Mouse (Mus musculus) heart, adult 11 months (tissue): ENCODE data around the gene Slc25a17.

ENCODE experiments used
- DNase-seq: peaks from one replicate; pipeline ENCODE4 v3.0.0; 2022

Slc25a17 gene

DNA sequence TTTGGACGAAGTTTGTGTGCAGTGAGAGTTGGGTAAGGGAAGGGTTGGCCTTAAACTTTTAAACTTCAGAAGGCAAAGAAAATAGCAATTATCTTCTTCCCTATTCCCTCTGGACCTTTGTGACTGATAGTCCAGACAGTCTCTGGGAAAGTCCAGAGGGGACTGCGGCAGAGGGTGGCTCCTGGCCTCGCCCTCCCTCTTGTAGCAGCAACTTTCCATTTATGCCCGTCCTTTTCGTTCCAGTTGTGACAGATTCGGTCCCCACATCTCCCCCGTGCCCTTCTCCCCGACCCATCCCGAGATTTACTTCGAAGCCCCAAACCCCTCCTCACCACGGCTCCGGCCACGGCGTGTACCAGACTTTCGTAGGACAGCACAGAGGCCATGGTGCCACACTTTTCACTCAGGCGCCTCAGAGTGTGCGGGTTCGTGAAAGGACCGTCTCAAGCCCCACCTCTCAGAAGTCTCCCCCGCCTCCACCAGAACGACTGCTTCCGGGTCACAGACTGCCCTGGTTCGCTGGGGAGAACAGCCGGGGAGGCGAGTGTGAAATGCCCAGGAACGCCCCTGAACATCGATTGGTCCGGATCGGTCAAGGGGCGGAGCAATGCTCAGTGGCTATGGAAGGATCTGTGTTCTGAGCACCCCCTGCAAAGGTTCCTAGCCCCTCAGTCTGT, at the start of gene Slc25a17:
TSS of gene Slc25a17 (minus strand) at position 468 of the 677 bp plus-strand sequence.
- peak; percentile 100 for DNase-seq

DNA sequence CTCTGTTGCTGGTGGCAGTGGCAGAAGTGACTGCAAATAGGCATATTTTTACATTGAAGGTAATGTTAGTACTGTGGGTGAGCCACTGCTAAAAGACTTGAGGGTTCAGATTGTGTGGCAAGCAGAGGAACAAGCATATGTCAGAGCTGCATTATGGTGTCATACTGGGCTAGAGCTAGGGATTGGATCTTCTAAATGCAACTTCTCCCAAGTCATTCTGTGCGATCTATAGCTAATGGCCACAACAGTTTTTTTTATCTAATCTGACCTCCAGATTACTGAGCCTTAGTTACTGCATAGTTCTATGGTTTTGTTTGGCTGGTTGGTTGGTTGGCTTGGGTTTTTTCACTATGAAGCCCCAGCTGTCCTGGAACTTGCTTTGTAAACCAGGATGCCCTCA, 47.6 kb upstream of the Slc25a17 start, which contains the start of gene Dnajb7:
TSS of gene Dnajb7 (minus strand) at position 101 of the 400 bp plus-strand sequence.
- DNase-seq: no peak

DNA sequence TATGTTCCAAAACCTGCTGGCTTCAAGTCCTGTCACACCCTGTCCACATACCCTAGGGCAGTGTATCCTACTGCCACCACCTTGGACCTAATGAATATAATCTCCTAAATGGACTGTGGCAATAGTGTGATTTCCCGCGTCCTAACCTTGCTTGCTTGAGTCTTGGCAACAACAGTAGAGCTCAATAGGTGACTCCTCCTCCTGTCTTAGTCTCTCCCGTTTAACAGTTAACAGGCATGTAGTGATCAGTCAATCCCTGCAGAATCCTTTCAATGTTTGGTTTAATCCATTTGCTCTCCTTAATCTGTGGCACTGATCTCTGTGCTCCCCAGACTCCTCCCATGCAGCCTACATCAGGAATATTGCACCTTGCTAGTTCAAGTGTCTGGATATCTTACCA, 44.4 kb upstream of the Slc25a17 start:
- DNase-seq: no peak

DNA sequence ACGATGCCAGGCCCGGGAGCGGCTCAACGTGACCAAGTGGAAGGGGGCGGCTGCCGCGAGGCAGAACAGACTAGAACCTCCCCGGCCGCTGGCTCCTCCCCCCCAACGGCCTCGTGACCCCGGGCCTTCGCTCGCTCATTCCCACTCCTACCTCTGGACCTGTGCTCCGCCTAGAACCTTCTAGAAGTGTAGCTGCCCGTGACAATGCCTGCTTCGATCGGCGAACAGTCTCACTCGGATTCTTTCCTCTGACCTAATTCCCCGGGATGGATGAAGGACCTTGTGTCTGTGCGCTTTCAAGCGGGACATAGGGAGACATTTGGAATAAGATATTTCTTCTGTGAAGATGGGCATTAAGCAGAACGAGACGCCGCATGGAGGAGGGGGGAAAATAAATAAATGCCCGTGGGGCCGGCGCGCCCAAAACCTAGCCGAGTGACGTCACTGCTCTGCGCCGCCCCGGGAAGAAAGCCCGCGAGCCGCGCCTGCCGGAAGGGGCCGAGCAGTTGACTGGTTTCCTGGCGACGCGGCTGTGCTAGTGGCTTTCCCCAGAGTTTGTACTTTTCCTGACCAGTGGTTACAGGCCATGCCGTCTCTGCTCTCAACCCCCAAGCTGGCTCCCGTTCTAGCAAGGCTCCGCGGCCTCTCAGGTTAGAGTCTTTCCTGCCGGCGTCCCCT, 39.2 kb upstream of the Slc25a17 start, which contains the start of the genes St13 and Xpnpep3:
TSS of gene St13 (minus strand) at position 440 of the 678 bp plus-strand sequence.
TSS of gene Xpnpep3 (plus strand) at position 501 of the 678 bp plus-strand sequence.
- peak; percentile 100 for DNase-seq

DNA sequence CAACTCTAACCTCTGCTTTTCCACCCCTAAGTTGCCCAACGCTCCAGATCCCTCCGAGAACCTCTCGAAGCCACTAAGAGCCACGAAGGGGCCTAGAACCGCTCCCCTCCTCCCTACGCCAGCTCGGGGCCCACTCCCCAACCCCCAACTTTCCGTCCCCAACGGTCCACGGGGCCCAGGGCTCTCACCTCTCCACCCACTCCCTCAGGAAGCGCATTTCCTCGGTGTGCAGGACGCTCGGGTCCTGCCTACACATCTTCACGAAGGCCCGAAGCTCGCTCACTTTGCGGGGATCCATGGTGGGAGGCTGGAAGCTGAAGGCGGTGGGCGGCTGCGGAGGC, 38.7 kb upstream of the Slc25a17 start:
- no peak for DNase-seq

DNA sequence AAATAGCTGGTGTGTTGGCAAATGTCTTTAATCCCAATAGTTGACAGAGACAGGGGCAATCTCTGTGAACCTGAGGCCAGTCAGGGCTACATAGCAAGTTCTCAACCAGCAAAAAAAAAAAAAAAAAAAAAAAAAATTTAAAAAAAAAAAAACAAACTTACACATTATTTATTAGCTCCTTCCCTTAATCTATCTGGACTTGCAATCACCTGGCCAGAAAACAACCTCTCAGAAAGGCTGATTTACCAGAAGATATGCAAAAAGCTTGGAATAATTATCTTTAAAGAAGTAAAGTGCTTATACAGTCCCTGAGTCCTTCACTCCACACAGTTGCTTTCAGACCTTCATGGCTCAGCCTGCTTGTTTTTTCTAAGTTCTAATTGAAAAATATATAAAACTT, 37.6 kb upstream of the Slc25a17 start:
- DNase-seq: no peak

DNA sequence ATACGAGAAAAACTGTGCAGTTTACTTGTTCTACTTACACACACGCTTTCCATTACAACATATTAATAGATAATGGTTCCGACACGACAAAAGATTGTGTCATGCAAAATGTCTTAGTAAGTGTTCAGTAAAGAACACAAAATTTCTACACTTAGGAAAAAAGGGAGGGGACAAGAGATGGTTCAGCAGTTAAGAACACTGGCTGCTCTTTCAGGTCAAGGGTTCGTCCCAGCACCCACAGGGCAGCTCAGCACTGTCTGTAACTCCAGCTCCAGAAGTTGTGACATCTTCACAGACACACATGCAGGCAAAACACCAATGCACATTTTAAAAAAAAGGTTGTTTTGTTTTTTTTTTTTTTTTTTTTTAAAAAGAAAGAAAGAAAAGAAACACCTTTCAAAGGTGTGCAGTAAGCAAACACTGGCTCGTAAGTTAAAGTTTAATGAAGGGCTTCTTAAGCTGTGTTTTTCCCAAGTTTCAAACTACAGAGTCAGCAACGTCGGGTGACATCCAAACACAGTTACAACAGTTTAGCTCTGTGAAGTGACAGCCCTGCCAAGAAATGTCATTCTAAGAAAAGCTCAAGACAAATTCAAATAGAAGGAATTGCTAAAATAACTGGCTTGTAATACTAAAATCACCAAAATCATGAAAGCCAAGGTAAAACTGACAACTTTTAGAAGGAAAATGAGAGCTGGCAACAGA, 33.8 kb upstream of the Slc25a17 start:
- DNase-seq: peak; percentile 40

DNA sequence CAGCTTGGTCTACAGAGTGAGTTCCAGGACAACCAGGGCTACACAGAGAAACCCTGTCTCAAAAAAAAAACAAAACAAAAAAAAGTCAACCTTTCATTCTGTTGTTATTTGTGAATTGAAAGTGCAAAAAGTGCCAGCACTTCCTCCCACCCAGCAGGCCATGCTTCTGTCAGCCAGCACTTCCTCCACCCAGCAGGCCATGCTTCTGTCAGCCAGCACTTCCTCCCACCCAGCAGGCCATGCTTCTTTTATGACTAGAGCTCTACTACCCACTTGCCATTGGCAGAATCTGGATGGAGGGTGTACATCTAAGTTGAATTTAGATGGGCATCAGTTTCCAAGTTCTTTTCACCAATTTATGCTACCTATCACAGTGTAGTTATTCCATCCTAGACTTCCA, 32.4 kb upstream of the Slc25a17 start:
- peak; percentile 91 for DNase-seq

DNA sequence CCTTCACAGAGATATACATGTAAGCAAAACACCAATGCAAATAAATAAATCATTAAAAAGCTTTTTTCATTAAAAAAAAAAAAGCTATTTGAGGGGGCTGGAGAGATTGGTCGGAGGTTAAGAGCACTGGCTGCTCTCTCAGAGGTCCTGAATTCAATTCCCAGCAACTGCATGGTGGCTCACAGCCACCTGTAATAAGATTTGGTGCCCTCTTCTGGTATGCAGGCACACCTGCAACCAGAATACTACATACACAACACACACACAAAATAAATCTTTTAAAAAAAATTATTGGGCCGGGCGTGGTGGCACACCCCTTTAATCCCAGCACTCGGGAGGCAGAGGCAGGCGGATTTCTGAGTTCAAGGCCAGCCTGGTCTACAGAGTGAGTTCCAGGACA, 25.7 kb upstream of the Slc25a17 start:
- DNase-seq: no peak

DNA sequence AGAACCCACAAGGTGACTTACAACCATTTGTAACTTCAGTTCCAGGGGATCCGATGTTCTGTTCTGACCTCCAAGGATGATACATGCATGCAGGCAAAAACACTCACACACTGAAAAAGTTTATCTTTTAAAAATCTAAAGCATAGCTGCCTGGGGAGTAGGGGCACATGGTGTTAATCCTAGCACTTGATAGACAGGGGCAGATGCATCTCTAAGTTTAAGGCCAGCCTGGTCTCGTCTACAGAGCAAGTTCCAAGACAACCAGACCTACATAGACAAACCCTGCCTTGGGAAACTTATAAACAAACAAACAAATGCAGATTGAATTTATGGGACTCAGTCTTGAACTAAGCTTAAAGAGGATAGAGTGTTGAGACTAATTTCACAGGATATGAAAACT, 18.2 kb upstream of the Slc25a17 start:
- no peak for DNase-seq

DNA sequence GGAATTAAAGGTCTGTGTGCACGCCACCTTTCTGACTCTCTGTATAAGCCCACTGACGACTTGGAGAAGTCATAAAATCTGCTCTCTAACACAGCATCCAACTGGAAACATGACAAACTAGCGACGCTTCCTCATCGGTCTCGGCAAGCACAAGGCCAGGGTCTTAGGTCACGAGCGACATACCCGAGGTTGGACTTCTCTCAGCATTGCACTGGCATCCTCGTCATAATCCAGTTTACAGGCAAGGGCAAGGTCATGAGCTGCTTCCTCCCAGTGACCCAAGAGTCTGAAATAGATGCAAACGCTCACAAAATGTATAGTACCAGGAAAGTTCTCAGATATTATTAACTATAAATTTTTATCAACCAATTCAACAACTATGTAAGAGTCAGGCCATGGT, 14.0 kb upstream of the Slc25a17 start:
- DNase-seq: peak; percentile 23

DNA sequence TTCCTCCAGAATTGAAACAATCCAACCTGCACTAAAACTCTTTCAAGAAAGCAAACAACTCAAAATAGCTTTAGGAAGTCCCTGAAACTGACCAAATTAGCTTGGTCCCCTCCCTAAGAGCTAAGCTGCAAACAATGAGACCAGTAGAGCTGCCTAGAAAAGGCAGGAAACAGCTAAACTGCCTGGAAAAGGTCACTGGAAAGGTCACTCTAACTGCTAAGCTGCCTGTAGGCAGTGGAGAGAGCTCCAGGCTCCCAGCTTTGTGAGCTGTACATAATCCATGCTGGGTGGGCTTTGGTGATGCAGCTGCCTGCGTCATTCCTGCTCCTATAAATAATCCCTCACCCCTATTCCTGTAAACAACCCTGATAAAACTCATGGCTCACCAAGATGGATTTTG, 9.7 kb upstream of the Slc25a17 start:
- peak; percentile 52 for DNase-seq

DNA sequence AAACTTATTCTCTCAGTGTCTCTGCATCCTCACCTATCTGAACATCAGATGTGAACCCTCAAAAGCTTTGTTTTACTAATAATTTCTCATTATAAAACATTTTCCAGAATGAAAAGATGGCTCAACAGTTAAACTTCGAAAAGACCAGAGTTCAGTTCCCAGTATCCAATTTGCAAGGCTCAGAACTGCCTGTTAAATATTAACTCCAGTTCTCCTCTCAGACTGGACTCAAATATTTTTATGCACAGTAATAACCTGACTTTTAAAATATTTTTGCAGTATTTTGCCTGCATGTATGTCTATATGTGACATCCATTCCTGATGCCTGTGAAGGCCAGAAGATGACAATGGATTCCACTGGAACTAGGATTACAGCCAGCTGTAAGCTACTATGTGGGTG, 8.0 kb upstream of the Slc25a17 start:
- no peak for DNase-seq

DNA sequence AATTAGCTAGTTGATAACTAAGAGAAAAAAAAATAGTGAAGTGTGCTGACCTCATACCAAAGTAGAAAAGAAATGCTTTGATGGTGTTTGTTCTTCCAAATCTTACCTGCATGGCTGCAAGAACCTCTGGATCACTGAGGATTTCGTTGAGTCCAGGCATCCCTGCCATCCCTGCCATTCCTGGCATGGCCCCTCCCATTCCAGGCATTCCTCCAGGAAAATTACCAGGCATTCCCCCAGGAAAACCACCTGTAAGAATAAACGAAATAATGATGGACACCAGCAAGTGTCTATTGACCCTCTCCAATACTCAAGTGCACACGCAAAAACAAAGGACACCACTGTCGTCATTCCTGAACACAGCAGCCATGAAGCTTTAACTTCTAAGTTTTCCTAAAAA, 5.6 kb upstream of the Slc25a17 start:
- peak; percentile 60 for DNase-seq

DNA sequence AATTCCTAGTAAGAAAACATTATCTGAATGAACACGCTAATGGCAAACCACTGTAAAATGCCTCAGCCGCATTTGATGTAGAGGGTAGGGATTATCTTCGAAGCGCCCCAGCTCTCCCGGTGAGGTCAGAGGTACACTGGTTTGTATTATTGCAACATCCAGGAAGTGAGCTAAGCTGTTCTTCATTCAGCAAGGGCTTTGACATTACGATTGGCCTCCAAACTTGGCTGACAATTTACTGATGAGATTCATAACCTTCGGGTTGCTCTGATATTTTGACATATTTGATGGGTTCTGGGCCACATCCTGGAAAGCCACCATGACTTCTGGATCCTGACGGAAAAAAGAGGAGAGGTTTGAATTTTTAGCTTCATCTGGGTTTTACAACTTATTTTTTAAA, 4.6 kb upstream of the Slc25a17 start:
- peak; percentile 86 for DNase-seq

DNA sequence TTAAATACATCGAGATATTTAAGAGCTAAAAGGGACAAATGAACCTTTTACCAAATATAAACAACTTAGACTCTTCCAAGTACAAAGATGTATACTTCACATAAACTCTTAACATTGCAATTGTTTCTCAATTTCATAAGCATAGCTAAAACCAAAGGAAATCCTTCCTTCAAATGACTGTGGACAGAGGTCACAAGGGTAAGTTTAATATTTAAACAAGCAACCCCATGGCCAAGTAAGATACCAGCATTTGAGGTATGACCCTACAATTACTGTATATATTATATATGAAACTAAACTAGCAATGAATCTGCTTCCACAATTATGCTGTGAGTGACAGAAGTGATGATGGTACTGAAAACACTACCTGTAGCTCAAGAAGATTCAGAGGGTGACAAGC, 3.7 kb upstream of the Slc25a17 start:
- DNase-seq: no peak

DNA sequence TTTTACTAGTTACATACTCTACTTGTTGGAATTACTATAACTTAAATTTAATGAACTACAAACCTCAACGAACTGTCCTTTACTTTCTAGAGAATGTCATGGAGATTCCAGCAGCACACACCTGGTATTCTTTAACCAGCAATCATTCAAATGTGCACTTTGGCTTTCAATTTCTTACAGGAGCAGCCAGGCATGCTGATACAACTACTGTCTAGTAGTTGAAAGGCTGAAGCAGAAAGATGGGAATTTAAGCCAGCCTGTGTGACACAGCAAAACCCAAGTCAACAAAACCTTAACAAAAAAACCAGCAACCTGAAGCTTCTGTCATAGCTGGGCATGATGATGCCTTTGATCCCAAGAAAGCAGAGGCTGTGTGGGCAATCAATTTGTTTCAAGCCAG, 1.9 kb upstream of the Slc25a17 start:
- DNase-seq: peak; percentile 42

DNA sequence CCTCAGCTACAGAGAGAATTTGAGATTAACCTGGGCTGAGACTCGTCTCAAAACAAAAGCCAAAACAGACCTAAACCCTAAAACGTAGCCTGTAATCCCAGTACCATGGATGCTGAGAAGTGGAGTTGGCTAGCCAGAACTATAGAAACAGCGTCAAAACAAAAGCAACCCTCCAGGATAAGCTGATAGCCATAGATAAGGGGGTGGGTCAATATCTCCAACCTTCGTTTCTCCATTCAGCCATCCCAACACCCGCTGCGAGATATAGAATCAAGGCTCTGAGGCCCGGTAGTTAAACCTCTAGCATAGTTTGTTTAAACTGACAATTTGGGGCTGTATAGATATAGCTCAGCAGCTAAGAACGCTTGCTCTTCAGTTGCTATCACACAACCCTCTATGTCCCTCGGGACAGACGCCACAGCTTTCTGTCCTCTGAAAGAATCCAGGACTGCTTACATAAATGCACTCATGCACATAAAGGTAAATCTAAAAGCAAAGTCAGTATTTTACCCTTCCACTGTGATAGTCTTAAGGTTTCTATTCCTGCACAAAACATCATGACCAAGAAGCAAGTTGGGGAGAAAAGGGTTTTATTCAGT, 904 bp upstream of the Slc25a17 start:
- DNase-seq: peak; percentile 86

DNA sequence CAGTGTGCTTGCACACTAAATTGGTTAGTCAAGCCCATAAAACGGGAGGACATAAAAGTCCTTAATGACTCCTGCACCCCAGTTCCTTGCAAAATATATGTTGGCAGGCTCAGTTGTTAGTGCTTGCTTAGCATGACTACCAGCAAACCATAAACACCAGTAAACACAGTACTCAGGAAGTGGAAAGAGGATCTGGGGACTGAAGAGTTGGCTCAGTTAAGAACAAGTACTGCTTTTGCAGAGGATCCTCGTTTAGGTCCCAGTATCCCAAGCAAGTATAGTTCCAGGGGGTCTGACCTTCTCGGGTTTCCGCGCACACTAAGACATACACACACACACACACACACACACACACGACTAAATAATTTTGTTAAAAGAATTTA, 401 bp upstream of the Slc25a17 start:
- DNase-seq: no peak

DNA sequence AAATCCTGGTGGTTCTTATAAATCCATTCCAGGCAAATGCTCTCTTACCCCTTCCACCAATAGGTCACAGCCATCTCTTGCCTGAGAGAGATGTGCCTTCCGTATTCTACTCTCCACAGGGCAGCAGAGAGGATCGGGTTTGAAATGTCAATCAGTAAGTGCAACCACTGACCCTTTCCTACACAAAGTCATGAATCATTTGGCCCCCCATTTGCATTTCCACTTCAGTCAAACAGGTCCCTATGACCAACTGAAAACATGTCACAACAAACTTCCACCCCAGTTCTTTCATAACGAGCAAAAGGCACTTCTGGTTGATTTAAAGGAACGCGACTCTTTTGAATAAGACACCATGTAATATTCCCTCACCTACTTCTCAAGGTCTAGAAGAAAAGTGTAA, 1.2 kb downstream of the Slc25a17 start:
- peak; percentile 72 for DNase-seq

DNA sequence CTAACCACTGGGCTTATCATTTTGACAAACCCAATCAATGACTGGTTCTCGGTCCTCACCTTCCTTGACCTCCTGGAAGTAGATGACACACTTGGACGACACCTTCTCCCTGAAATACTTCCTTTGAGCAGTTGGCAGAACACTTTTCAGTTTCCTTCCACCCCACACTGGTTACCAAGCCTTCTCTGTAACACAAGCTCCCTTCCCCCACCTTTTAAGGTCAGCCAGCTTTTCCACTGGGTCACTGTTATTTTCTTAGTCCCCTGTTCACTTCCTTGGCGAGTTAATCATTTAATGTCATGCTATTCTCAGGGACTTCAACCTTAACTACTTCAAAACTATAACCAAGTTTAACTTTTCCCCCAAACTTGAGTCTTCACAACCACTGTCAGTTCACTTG, 1.7 kb downstream of the Slc25a17 start:
- peak; percentile 68 for DNase-seq

DNA sequence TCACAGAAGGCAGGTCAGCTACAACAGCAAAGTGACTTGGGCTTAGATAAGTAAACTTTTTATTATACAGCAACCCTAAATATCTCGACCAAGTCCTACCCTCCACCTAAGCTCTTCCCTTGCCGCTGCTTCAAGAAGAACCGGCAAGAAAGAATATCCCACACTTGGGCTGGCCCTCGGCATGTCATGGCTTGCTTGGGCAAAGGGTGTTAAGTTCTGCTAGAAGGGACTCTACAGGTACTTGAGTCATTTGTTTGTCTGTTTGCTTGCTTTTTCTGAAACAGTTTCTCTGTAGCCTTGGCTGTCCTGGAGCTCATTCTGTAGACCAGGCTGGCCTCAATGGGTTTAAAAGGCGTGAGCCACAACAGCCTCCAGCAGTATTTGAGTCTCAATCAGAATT, 3.7 kb downstream of the Slc25a17 start:
- peak; percentile 59 for DNase-seq

DNA sequence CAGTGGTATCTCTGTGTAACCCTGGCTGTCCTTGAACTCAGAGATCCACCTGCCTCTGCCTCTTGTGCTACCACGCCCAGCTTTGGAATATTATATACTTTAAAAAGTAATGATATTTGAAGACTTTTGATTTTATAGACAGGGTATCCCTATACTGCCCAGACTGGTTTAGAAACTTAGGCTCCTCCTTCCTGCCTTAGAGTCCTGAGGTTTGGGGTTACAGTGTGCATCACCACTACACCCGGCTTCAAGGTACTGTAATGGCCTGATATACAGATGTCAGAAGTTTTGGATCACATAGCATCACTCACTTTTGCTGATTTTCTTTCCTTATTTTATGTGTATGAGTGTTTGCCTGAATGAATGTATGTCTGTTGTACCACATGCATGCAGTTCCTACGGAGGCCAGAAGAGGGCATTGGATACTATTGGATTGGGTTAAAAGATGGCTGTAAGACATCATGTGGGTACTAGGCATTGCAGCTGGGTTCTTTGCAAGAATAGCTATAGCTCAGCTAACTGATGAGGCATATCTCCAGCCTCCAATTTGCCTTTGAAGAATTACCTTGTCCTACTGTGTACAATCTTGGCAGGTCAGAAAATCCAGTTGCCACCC, 5.4 kb downstream of the Slc25a17 start:
- peak; percentile 76 for DNase-seq
